Mouse (Mus musculus) megakaryocyte, embryonic 14.5 days (primary cell): ENCODE measurements around the gene Kif19a. TPM values are rescaled to one million over a fixed set of nuclear protein-coding genes. Genes with fewer than 3 reads are reported as not detected.

Experiments
- H3K27me3 ChIP-seq: replicated peaks from 2 replicates; pipeline ENCODE3; 2012; ENCODE audit warnings: inconsistent platforms
- H3K36me3 ChIP-seq: replicated peaks from 2 replicates; pipeline ENCODE3; 2012; ENCODE audit warnings: low read length, inconsistent platforms, mixed read lengths
- H3K4me1 ChIP-seq: 2 replicates; pipeline ENCODE4 v1.6.1; 2012; ENCODE audit warnings: inconsistent platforms
- H3K4me3 ChIP-seq: replicated peaks from 2 replicates; pipeline ENCODE3; 2012; ENCODE audit warnings: moderate library complexity, mild to moderate bottlenecking, inconsistent platforms
- H3K9me3 ChIP-seq: 2 replicates; pipeline ENCODE4 v1.6.1; 2012; ENCODE audit warnings: inconsistent platforms
- FLI1 ChIP-seq: IDR thresholded peaks from 2 replicates; pipeline ENCODE4 v1.6.1; 2012; ENCODE audit warnings: low read length, inconsistent platforms, mixed read lengths
- GATA1 ChIP-seq: IDR thresholded peaks from 3 replicates; pipeline ENCODE4 v1.6.1; 2012; ENCODE audit warnings: mixed read lengths, low read length, inconsistent platforms, borderline replicate concordance
- polyA plus RNA-seq: library from polyadenylated mRNA; stranded (reverse); fragments of >175 nt; gene quantifications from 2 replicates; pipeline ENCODE4 v1.2.3, GENCODE M21; 2012; ENCODE audit warnings: low replicate concordance; ENCODE audit not compliant: insufficient read depth

The Kif19a gene
- polyA plus RNA-seq, 1 experiment, result 4.2 TPM

DNA sequence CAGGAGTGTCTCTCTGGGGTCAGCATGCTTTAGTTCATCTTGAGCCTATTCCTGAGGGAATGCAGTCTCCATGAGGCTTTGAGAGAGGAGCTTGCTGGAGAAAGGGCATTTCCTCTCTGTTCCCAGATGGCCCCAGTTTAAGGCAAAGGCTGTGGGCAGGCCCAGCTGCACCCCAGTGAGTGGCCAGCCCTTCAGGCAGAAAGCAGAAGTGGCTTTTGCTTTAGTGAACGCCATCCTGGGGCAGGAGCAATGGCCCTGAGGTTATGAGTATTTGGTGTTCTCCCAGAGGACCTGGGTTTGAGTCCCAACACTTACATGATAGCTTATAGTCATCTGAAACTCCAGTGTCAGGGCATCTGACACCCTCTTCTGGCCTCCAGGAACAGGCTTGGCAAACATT, 56.1 kb downstream of the Kif19a start:
- no peaks in the 10 kb centered on the region for H3K9me3 ChIP-seq
- peak overlapping the region; percentile 59 for H3K4me3 ChIP-seq
- H3K36me3 ChIP-seq, result peaks cover 51% of the 10 kb centered on the region
- TF ChIP-seq GATA1 (no peak), FLI1 (no peak)
- H3K27me3 ChIP-seq, result peaks cover 7% of the 10 kb centered on the region
- peaks cover 89% of the 10 kb centered on the region for H3K4me1 ChIP-seq

DNA sequence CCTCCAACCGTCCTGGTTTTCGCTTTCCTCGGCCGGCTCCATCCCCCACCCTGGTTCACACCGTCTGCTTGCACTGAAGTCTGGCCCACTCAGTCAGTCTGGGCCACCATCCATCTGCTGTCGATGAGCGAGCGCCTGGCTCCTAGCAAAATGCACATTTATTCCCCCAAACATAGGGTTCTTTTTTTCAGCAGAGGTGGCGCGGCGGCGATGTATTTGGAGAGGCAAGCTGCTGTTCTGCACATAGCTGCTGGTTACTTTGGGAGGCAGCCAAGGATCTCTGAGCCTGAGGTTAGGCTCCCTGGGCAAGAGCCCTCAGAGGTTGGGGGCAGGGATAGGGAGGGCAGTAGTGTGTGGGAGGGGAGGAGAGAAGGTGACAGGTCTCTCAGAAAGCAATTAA, 57.5 kb downstream of the Kif19a start:
- Histone ChIP-seq H3K4me1 (peaks cover 85% of the 10 kb centered on the region), H3K4me3 (no peak overlapping the region), H3K9me3 (no peaks in the 10 kb centered on the region), H3K27me3 (no peaks in the 10 kb centered on the region), H3K36me3 (peaks cover 51% of the 10 kb centered on the region)
- TF ChIP-seq FLI1, result no peak
- no peak for TF ChIP-seq GATA1

DNA sequence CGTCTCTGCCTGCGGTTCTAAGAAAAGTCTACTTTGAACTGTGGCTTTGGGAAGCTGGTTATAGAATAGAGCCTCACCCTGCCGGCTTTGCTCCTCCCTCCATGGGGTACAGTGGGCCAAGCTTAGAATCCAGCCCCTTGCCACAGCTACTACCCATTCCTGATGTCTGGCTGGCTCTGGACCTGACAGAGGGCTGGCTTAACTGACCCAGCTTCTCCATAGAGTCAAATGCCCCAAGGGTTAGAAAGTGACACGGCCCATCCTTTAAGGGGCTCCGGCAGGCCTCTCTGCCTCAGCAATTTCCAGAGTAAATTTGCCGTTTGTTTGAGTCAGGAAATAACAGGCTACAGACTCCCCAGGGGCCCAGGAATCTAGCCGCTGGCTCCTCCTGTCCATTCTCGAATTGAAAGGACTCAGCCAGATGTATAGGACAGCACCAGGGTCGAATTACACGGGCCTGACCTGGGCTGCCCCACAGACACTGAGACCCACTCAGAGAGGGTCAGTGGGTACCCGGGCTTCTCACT, 58.1 kb downstream of the Kif19a start:
- Histone ChIP-seq H3K4me3 (no peak overlapping the region), H3K4me1 (peaks cover 85% of the 10 kb centered on the region), H3K9me3 (no peaks in the 10 kb centered on the region), H3K27me3 (no peaks in the 10 kb centered on the region), H3K36me3 (peaks cover 51% of the 10 kb centered on the region)
- TF ChIP-seq FLI1, result no peak
- TF ChIP-seq GATA1, result no peak

DNA sequence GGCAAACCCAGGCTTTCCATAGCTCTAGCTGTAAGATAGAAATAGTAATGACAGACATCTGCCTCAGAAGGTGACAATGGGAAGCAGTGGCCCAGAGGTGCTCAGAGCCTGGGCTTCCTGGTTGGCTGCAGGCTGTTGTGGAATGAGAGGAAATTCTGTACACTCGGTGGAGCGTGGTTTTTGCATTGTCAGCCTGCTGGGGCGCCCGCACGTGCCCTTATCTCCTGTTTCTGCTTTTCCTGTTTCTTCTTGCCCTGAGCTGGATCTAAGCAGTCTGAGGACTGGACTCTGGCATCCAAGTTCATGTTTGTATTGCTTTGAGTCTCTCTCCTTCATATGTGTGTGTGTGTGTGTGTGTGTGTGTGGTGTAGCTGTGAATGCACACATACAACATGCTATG, 61.5 kb downstream of the Kif19a start:
- TF ChIP-seq GATA1, result peak; percentile 82; the same call in 2 of the 3 replicates
- TF ChIP-seq FLI1, result no peak

DNA sequence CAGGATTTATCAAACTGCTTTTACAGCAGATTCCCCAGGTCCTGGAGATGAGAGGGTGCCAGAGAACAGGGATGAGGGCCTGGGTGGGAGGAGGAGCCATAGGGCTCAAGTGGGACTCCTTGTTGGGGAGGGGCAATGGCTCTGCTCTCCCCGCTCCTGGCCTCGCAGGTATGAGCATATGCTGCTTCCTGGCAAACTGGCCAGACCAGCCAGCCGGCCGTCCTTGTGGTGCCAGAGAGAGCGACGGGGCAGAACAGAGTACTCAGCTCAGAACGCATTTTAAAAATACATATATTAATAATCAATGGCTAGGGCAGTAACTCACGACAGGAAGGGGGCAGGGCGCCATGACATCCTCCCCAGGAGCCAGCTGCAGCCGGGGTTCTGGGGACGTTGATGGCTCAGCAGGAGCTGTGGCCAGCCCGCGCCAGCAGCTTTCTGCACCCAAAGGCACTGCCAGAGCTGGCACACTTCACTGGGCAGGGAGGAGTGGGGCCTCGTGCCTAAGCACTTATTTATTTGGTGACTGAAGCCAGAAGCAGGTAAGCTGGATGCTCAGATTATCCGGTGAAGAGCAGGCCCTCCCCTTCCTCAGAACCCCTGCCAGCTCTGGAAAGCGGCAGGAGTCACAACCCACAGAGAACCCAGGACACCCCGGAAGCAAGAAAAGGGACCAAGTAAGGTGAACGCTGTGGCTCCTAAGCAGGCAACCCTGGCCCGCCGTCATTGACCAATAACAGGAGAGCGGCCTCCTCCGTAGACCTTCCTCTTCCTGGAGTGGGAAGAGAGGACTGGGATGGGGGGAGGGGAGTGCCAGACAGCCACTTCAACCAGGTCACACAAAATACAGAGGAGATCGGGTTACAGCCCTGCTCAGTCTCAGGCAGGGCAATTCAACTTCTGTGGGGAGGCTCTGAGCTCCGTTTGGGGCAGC, 64.6 kb downstream of the Kif19a start:
- TF ChIP-seq FLI1 (no peak), GATA1 (no peak)
- H3K9me3 ChIP-seq, result no peaks in the 10 kb centered on the region
- H3K36me3 ChIP-seq, result peaks cover 9% of the 10 kb centered on the region
- peak overlapping the region; percentile 80 for H3K4me3 ChIP-seq
- no peaks in the 10 kb centered on the region for H3K27me3 ChIP-seq
- H3K4me1 ChIP-seq, result peaks cover 84% of the 10 kb centered on the region

More for the DNA sequence above, 61.5 kb downstream of the Kif19a start:
- peaks cover 34% of the 10 kb centered on the region for H3K36me3 ChIP-seq
- no peaks in the 10 kb centered on the region for H3K9me3 ChIP-seq
- H3K4me1 ChIP-seq, result peaks cover 80% of the 10 kb centered on the region
- no peaks in the 10 kb centered on the region for H3K27me3 ChIP-seq
- peak overlapping the region; percentile 90 for H3K4me3 ChIP-seq

DNA sequence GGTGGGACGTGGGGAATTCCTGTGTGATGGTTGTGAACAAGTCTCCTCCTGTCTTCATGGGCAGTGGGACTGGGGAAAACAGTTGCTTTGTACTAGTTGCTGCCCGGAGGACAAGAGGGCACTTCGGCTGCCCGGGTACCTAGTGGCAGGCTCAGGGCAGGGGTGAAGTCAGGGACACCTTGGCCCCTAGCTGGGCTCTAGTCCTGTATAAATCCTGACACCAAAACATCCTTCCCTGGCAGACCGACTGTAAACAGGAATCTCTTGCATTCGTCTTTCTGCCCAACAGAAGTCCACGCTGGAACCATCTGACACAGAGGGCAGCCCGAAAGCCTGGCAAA, 65.2 kb downstream of the Kif19a start:
- H3K27me3 ChIP-seq, result no peaks in the 10 kb centered on the region
- H3K4me3 ChIP-seq, result peak overlapping the region; percentile 65

DNA sequence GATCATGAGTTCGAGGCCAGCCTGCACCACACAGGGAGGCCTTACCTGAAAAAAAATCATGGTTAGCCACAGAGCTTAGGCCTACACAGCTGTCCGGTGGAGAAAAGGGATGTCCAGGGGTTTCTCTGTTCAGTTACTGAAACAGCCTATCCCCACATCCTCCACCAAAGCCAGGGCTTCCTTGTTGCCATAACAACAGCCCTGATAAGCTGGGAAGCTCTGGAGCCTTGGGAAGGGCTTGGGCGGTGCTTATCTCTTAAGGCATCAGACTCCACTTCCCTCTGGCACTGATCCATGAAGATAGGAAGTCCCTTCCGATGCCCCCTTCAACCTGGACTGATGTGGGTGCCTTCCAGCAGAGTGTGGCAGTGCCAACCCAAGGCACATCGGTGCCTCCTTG, 68.0 kb downstream of the Kif19a start:
- no peaks in the 10 kb centered on the region for H3K27me3 ChIP-seq
- peak overlapping the region; percentile 38 for H3K4me3 ChIP-seq
- peaks cover 6% of the 10 kb centered on the region for H3K36me3 ChIP-seq
- H3K4me1 ChIP-seq, result peaks cover 82% of the 10 kb centered on the region
- peaks cover 5% of the 10 kb centered on the region; the same call in 1 of the 2 replicates for H3K9me3 ChIP-seq
- no peak for TF ChIP-seq FLI1
- TF ChIP-seq GATA1, result no peak

More for the DNA sequence above, 65.2 kb downstream of the Kif19a start:
- peaks cover 6% of the 10 kb centered on the region for H3K36me3 ChIP-seq
- TF ChIP-seq GATA1, result no peak
- TF ChIP-seq FLI1, result no peak
- no peaks in the 10 kb centered on the region for H3K9me3 ChIP-seq
- H3K4me1 ChIP-seq, result peaks cover 85% of the 10 kb centered on the region

Other genes with a start within 250 kb of the Kif19a start
- 64.8 and 417 TPM in 2 replicates for gene Rpl38, start 96.9 kb upstream of the Kif19a start, polyA plus RNA-seq
- gene Ttyh2, start 90.0 kb upstream of the Kif19a start, polyA plus RNA-seq, result 2.7 and 5.8 TPM in 2 replicates
- gene Dnaic2, start 38.0 kb upstream of the Kif19a start, polyA plus RNA-seq, result 7.0 TPM in 1 of 2 replicates, not detected in the other
- 0.04 TPM in 1 of 2 replicates, not detected in the other for gene Btbd17, start 30.6 kb downstream of the Kif19a start, polyA plus RNA-seq
- gene Gpr142, start 33.5 kb downstream of the Kif19a start, polyA plus RNA-seq, result not detected in 2 replicates
- 3.2 and 4.8 TPM in 2 replicates for gene Gprc5c, start 85.8 kb downstream of the Kif19a start, polyA plus RNA-seq
- gene Cd300a, start 124.7 kb downstream of the Kif19a start, polyA plus RNA-seq, result 3.4 and 3.6 TPM in 2 replicates
- gene Cd300lb, start 169.0 kb downstream of the Kif19a start, polyA plus RNA-seq, result 1.3 TPM in 1 of 2 replicates, not detected in the other
- gene Cd300c, start 203.8 kb downstream of the Kif19a start, polyA plus RNA-seq, result not detected in 2 replicates
- gene Cd300ld, start 224.5 kb downstream of the Kif19a start, polyA plus RNA-seq, result 0.63 TPM in 1 of 2 replicates, not detected in the other
- gene Cd300c2, start 236.5 kb downstream of the Kif19a start, polyA plus RNA-seq, result 3.5 TPM in 1 of 2 replicates, not detected in the other